Mouse (Mus musculus): ENCODE measurements around the gene Mllt11. TPM values are rescaled to one million over a fixed set of nuclear protein-coding genes. Genes with fewer than 3 reads are reported as not detected.
A peak's percentile ranks its signal among the peaks of the same experiment; 100 is the strongest.

Mllt11 gene
- polyA plus RNA-seq, 1 experiment from 2014 or later: 11.2 TPM

GRCm38 (mm10) chr3:95247660-95248336 lies 15.8 kb upstream of the Mllt11 start:
- Histone ChIP-seq H3K4me1 (replicated peaks; ENCODE audit: insufficient read depth, low read length) (0 out of 2 replicates have a peak, but pooled peaks cover 2% of the 10 kb centered on the region), H3K4me2 (ENCODE audit: low read length) (no peak overlapping the region), H3K9ac (ENCODE audit: low read depth, low read length) (no peak overlapping the region), H3K36me3 (ENCODE audit: insufficient read depth, low read length) (0 out of 2 replicates have a peak, but pooled peaks cover 2% of the 10 kb centered on the region), H3K4me3 (replicated peaks; ENCODE audit: low read depth, low read length) (no peak overlapping the region), H3K27me3 (ENCODE audit: insufficient read depth, low read length) (no peaks in the 10 kb centered on the region), H3K27ac (no peak overlapping the region), H3K9me3 (replicated peaks; ENCODE audit: low read length) (no peaks in the 10 kb centered on the region)
- no peak for TF ChIP-seq CTCF (IDR thresholded peaks at IDR 0.05; ENCODE audit: low read depth)
- WGBS: 59% methylated on average over 1 of the region's 1 CpGs
- DNase-seq (ENCODE audit: low spot score) (no peak), ATAC-seq (replicated peaks; ENCODE audit: low FRiP score, low read depth) (no peak)

GRCm38 (mm10) chr3:95246465-95247231 lies 14.7 kb upstream of the Mllt11 start:
- WGBS: 66% methylated on average over 5 of the region's 5 CpGs
- ATAC-seq (replicated peaks; ENCODE audit: low FRiP score, low read depth): no peak
- no peak overlapping the region for H3K4me2 ChIP-seq (ENCODE audit: low read length)
- no peak for DNase-seq (ENCODE audit: low spot score)
- H3K27me3 ChIP-seq (ENCODE audit: insufficient read depth, low read length): no peaks in the 10 kb centered on the region
- H3K9ac ChIP-seq (ENCODE audit: low read depth, low read length): no peak overlapping the region
- H3K36me3 ChIP-seq (ENCODE audit: insufficient read depth, low read length): no peaks in the 10 kb centered on the region
- TF ChIP-seq CTCF (IDR thresholded peaks at IDR 0.05; ENCODE audit: low read depth): no peak
- no peak overlapping the region for H3K27ac ChIP-seq
- H3K9me3 ChIP-seq (replicated peaks; ENCODE audit: low read length): no peaks in the 10 kb centered on the region
- H3K4me3 ChIP-seq (replicated peaks; ENCODE audit: low read depth, low read length): no peak overlapping the region
- H3K4me1 ChIP-seq (replicated peaks; ENCODE audit: insufficient read depth, low read length): 0 out of 2 replicates have a peak, but pooled peaks cover 2% of the 10 kb centered on the region

- Histone ChIP-seq H3K27me3 (ENCODE audit: insufficient read depth, low read length) (no peaks in the 10 kb centered on the region), H3K4me1 (replicated peaks; ENCODE audit: insufficient read depth, low read length) (0 out of 2 replicates have a peak, but pooled peaks cover 6% of the 10 kb centered on the region), H3K27ac (no peak overlapping the region), H3K36me3 (ENCODE audit: insufficient read depth, low read length) (0 out of 2 replicates have a peak, but pooled peaks cover 3% of the 10 kb centered on the region), H3K9me3 (replicated peaks; ENCODE audit: low read length) (no peaks in the 10 kb centered on the region), H3K4me3 (replicated peaks; ENCODE audit: low read depth, low read length) (no peak overlapping the region), H3K4me2 (ENCODE audit: low read length) (no peak overlapping the region), H3K9ac (ENCODE audit: low read depth, low read length) (no peak overlapping the region)
- 68% methylated on average over 2 of the region's 2 CpGs for WGBS
- TF ChIP-seq CTCF (IDR thresholded peaks at IDR 0.05; ENCODE audit: low read depth): no peak
- no peak for DNase-seq (ENCODE audit: low spot score)
- no peak for ATAC-seq (replicated peaks; ENCODE audit: low FRiP score, low read depth)
Measured at GRCm38 (mm10) chr3:95243086-95243485, 11.1 kb upstream of the Mllt11 start.

- ATAC-seq (replicated peaks; ENCODE audit: low FRiP score, low read depth) (no peak), DNase-seq (ENCODE audit: low spot score) (no peak)
- Histone ChIP-seq H3K4me1 (replicated peaks; ENCODE audit: insufficient read depth, low read length) (0 out of 2 replicates have a peak, but pooled peaks cover 6% of the 10 kb centered on the region), H3K27ac (no peak within 1 kb of the TSS), H3K27me3 (ENCODE audit: insufficient read depth, low read length) (no peaks in the 10 kb centered on the region), H3K36me3 (ENCODE audit: insufficient read depth, low read length) (0 out of 2 replicates have a peak, but pooled peaks cover 7% of the 10 kb centered on the region), H3K4me3 (replicated peaks; ENCODE audit: low read depth, low read length) (no peak within 1 kb of the TSS), H3K4me2 (ENCODE audit: low read length) (peak within 1 kb of the TSS; percentile 10; the same call in 1 of the 2 replicates), H3K9me3 (replicated peaks; ENCODE audit: low read length) (no peaks in the 10 kb centered on the region), H3K9ac (ENCODE audit: low read depth, low read length) (no peak within 1 kb of the TSS)
- no peak for TF ChIP-seq CTCF (IDR thresholded peaks at IDR 0.05; ENCODE audit: low read depth)
- 84% methylated on average over 7 of the region's 7 CpGs for WGBS
Measured at GRCm38 (mm10) chr3:95241498-95241897, 9.5 kb upstream of the Mllt11 start, which contains the start of gene Gm128. TSS of gene Gm128 (minus strand) at chr3:95241598.

GRCm38 (mm10) chr3:95240900-95241299 lies 8.9 kb upstream of the Mllt11 start:
- 34% methylated on average over 17 of the region's 17 CpGs for WGBS
- H3K4me2 ChIP-seq (ENCODE audit: low read length): peak overlapping the region; percentile 10; the same call in 1 of the 2 replicates
- no peak overlapping the region for H3K9ac ChIP-seq (ENCODE audit: low read depth, low read length)
- DNase-seq (ENCODE audit: low spot score) (no peak), ATAC-seq (replicated peaks; ENCODE audit: low FRiP score, low read depth) (0 out of 2 replicates have a peak, but pooled peaks have one; percentile 40)
- H3K4me3 ChIP-seq (replicated peaks; ENCODE audit: low read depth, low read length): no peak overlapping the region
- H3K27me3 ChIP-seq (ENCODE audit: insufficient read depth, low read length): no peaks in the 10 kb centered on the region
- peaks cover 10% of the 10 kb centered on the region; the same call in 1 of the 2 replicates for H3K36me3 ChIP-seq (ENCODE audit: insufficient read depth, low read length)
- no peak for TF ChIP-seq CTCF (IDR thresholded peaks at IDR 0.05; ENCODE audit: low read depth)
- no peak overlapping the region for H3K27ac ChIP-seq
- no peaks in the 10 kb centered on the region for H3K9me3 ChIP-seq (replicated peaks; ENCODE audit: low read length)
- H3K4me1 ChIP-seq (replicated peaks; ENCODE audit: insufficient read depth, low read length): 0 out of 2 replicates have a peak, but pooled peaks cover 6% of the 10 kb centered on the region

GRCm38 (mm10) chr3:95239971-95240370 lies 8.0 kb upstream of the Mllt11 start:
- no peak overlapping the region for H3K4me2 ChIP-seq (ENCODE audit: low read length)
- DNase-seq (ENCODE audit: low spot score) (no peak), ATAC-seq (replicated peaks; ENCODE audit: low FRiP score, low read depth) (no peak)
- 0 out of 2 replicates have a peak, but pooled peaks cover 6% of the 10 kb centered on the region for H3K4me1 ChIP-seq (replicated peaks; ENCODE audit: insufficient read depth, low read length)
- WGBS: 90% methylated on average over 12 of the region's 12 CpGs
- H3K9me3 ChIP-seq (replicated peaks; ENCODE audit: low read length): no peaks in the 10 kb centered on the region
- no peak overlapping the region for H3K4me3 ChIP-seq (replicated peaks; ENCODE audit: low read depth, low read length)
- no peaks in the 10 kb centered on the region for H3K27me3 ChIP-seq (ENCODE audit: insufficient read depth, low read length)
- H3K9ac ChIP-seq (ENCODE audit: low read depth, low read length): no peak overlapping the region
- peaks cover 19% of the 10 kb centered on the region; the same call in 1 of the 2 replicates for H3K36me3 ChIP-seq (ENCODE audit: insufficient read depth, low read length)
- H3K27ac ChIP-seq: no peak overlapping the region
- TF ChIP-seq CTCF (IDR thresholded peaks at IDR 0.05; ENCODE audit: low read depth): no peak
